Mouse (Mus musculus) embryonic facial prominence, embryonic 10.5 days (tissue): ENCODE results near the gene Me1. TPM values are rescaled to one million over a fixed set of nuclear protein-coding genes. Genes with fewer than 3 reads are reported as not detected.
A peak's percentile ranks its signal among the peaks of the same experiment; 100 is the strongest.

Experiments used
- DNase-seq: peaks from one replicate; pipeline ENCODE4 v3.0.0-alpha.2; 2017; ENCODE audit warnings: low spot score
- H3K27ac ChIP-seq: fragments of 300-500 bp; sonication (generic); replicated peaks from 2 replicates; pipeline ENCODE4 v1.5.1; 2016; ENCODE audit warnings: mild to moderate bottlenecking
- H3K27me3 ChIP-seq: fragments of 300-500 bp; sonication (generic); replicated peaks from 2 replicates; pipeline ENCODE4 v1.6.1; 2016; ENCODE audit warnings: low read depth, mild to moderate bottlenecking; ENCODE audit not compliant: poor library complexity, severe bottlenecking
- H3K36me3 ChIP-seq: fragments of 300-500 bp; sonication (generic); replicated peaks from 2 replicates; pipeline ENCODE4 v1.6.1; 2016; ENCODE audit warnings: mild to moderate bottlenecking, moderate library complexity
- H3K4me1 ChIP-seq: fragments of 300-500 bp; sonication (generic); 2 replicates; pipeline ENCODE4 v1.6.1; 2016
- H3K4me3 ChIP-seq: fragments of 300-500 bp; sonication (generic); 2 replicates; pipeline ENCODE4 v1.5.1; 2016; ENCODE audit warnings: mild to moderate bottlenecking, moderate library complexity
- H3K9me3 ChIP-seq: fragments of 300-500 bp; sonication (generic); 2 replicates; pipeline ENCODE4 v1.6.1; 2016; ENCODE audit warnings: mild to moderate bottlenecking
- WGBS: fragments of 180-500 bp; shearing (Covaris S2); methylation state at CpG from one replicate; pipeline ENCODE4 v1.1.7; 2016; 5-methylcytosine and 5-hydroxymethylcytosine counted together
- polyA plus RNA-seq: library from polyadenylated mRNA; unstranded; fragments of >200 nt; fragmentation: Nextera tagmentation; extraction: Ambion mirVana; gene quantifications from 2 replicates; pipeline ENCODE4 v1.2.1, GENCODE M21; 2016

Gene Me1
- polyA plus RNA-seq, 1 experiment from 2014 or later = 12.0 TPM

GRCm38 (mm10) chr9:86701264-86701663 lies 5.5 kb upstream of the Me1 start:
- peaks cover 4% of the 10 kb centered on the region for H3K4me1 ChIP-seq
- no peaks in the 10 kb centered on the region for H3K9me3 ChIP-seq
- peak; percentile 24 for DNase-seq
- H3K27ac ChIP-seq = no peak overlapping the region
- H3K36me3 ChIP-seq = no peaks in the 10 kb centered on the region
- 28% methylated on average over 5 of the region's 5 CpGs for WGBS
- no peak overlapping the region for H3K4me3 ChIP-seq
- peaks cover 8% of the 10 kb centered on the region; the same call in 1 of the 2 replicates for H3K27me3 ChIP-seq

- Histone ChIP-seq H3K4me3 (peak overlapping the region; percentile 85), H3K27ac (peak overlapping the region; percentile 88), H3K36me3 (no peaks in the 10 kb centered on the region), H3K27me3 (peaks cover 14% of the 10 kb centered on the region; the same call in 1 of the 2 replicates), H3K9me3 (no peaks in the 10 kb centered on the region), H3K4me1 (peaks cover 9% of the 10 kb centered on the region)
- DNase-seq = peak; percentile 64
- WGBS = 1% methylated on average over 56 of the region's 56 CpGs
Measured at GRCm38 (mm10) chr9:86695199-86695817, 445 bp downstream of the Me1 start.

- DNase-seq = no peak
- Histone ChIP-seq H3K9me3 (no peaks in the 10 kb centered on the region), H3K27me3 (peaks cover 14% of the 10 kb centered on the region; the same call in 1 of the 2 replicates), H3K4me1 (peaks cover 9% of the 10 kb centered on the region), H3K4me3 (peak overlapping the region; percentile 85; the same call in 1 of the 2 replicates), H3K36me3 (no peaks in the 10 kb centered on the region), H3K27ac (no peak overlapping the region)
- WGBS = 95% methylated on average over 7 of the region's 7 CpGs
Measured at GRCm38 (mm10) chr9:86694644-86695043, 1.1 kb downstream of the Me1 start.

- Histone ChIP-seq H3K27me3 (peaks cover 14% of the 10 kb centered on the region; the same call in 1 of the 2 replicates), H3K4me1 (peaks cover 9% of the 10 kb centered on the region), H3K9me3 (no peaks in the 10 kb centered on the region), H3K4me3 (no peak overlapping the region), H3K36me3 (no peaks in the 10 kb centered on the region), H3K27ac (no peak overlapping the region)
- DNase-seq = no peak
- 89% methylated on average over 6 of the region's 6 CpGs for WGBS
Measured at GRCm38 (mm10) chr9:86693935-86694334, 1.8 kb downstream of the Me1 start.

GRCm38 (mm10) chr9:86692676-86693075 lies 3.1 kb downstream of the Me1 start:
- Histone ChIP-seq H3K4me3 (no peak overlapping the region), H3K36me3 (no peaks in the 10 kb centered on the region), H3K4me1 (peaks cover 9% of the 10 kb centered on the region), H3K27me3 (peaks cover 14% of the 10 kb centered on the region; the same call in 1 of the 2 replicates), H3K9me3 (no peaks in the 10 kb centered on the region), H3K27ac (no peak overlapping the region)
- no peak for DNase-seq
- 82% methylated on average over 3 of the region's 3 CpGs for WGBS

GRCm38 (mm10) chr9:86692251-86692650 lies 3.5 kb downstream of the Me1 start:
- no peaks in the 10 kb centered on the region for H3K9me3 ChIP-seq
- 89% methylated on average over 5 of the region's 5 CpGs for whole genome bisulfite sequencing
- no peaks in the 10 kb centered on the region for H3K36me3 ChIP-seq
- H3K27me3 ChIP-seq = peaks cover 14% of the 10 kb centered on the region; the same call in 1 of the 2 replicates
- no peak overlapping the region for H3K27ac ChIP-seq
- DNase-seq = no peak
- H3K4me1 ChIP-seq = peaks cover 9% of the 10 kb centered on the region
- H3K4me3 ChIP-seq = no peak overlapping the region

- Histone ChIP-seq H3K4me3 (no peak overlapping the region), H3K27me3 (peaks cover 4% of the 10 kb centered on the region; the same call in 1 of the 2 replicates), H3K4me1 (peaks cover 8% of the 10 kb centered on the region), H3K36me3 (no peaks in the 10 kb centered on the region), H3K27ac (no peak overlapping the region), H3K9me3 (no peaks in the 10 kb centered on the region)
- no peak for DNase-seq
- 92% methylated on average over 3 of the region's 3 CpGs for WGBS
Measured at GRCm38 (mm10) chr9:86691101-86691500, 4.7 kb downstream of the Me1 start.

- H3K9me3 ChIP-seq = no peaks in the 10 kb centered on the region
- no peaks in the 10 kb centered on the region for H3K36me3 ChIP-seq
- peaks cover 22% of the 10 kb centered on the region for H3K4me1 ChIP-seq
- DNase-seq = peak; percentile 35
- peak overlapping the region; percentile 57; the same call in 1 of the 2 replicates for H3K27ac ChIP-seq
- WGBS = 44% methylated on average over 8 of the region's 8 CpGs
- H3K4me3 ChIP-seq = no peak overlapping the region
- H3K27me3 ChIP-seq = no peaks in the 10 kb centered on the region
Measured at GRCm38 (mm10) chr9:86683713-86684209, 12.0 kb downstream of the Me1 start.

- H3K4me1 ChIP-seq = peaks cover 22% of the 10 kb centered on the region
- H3K4me3 ChIP-seq = no peak overlapping the region
- H3K27ac ChIP-seq = no peak overlapping the region
- WGBS = 73% methylated on average over 6 of the region's 6 CpGs
- H3K27me3 ChIP-seq = no peaks in the 10 kb centered on the region
- H3K36me3 ChIP-seq = no peaks in the 10 kb centered on the region
- no peak for DNase-seq
- H3K9me3 ChIP-seq = no peaks in the 10 kb centered on the region
Measured at GRCm38 (mm10) chr9:86682844-86683243, 12.9 kb downstream of the Me1 start.

GRCm38 (mm10) chr9:86682278-86682677 lies 13.5 kb downstream of the Me1 start:
- H3K36me3 ChIP-seq = no peaks in the 10 kb centered on the region
- H3K4me3 ChIP-seq = no peak overlapping the region
- no peak overlapping the region for H3K27ac ChIP-seq
- H3K9me3 ChIP-seq = no peaks in the 10 kb centered on the region
- DNase-seq = no peak
- H3K4me1 ChIP-seq = peaks cover 22% of the 10 kb centered on the region
- H3K27me3 ChIP-seq = no peaks in the 10 kb centered on the region
- 92% methylated on average over 4 of the region's 4 CpGs for WGBS

GRCm38 (mm10) chr9:86680431-86680830 lies 15.3 kb downstream of the Me1 start:
- H3K27ac ChIP-seq = no peak overlapping the region
- H3K4me3 ChIP-seq = no peak overlapping the region
- H3K27me3 ChIP-seq = no peaks in the 10 kb centered on the region
- H3K36me3 ChIP-seq = no peaks in the 10 kb centered on the region
- no peak for DNase-seq
- H3K9me3 ChIP-seq = no peaks in the 10 kb centered on the region
- H3K4me1 ChIP-seq = peaks cover 22% of the 10 kb centered on the region
- WGBS = 93% methylated on average over 6 of the region's 6 CpGs

- Histone ChIP-seq H3K4me3 (no peak overlapping the region), H3K36me3 (no peaks in the 10 kb centered on the region), H3K27ac (no peak overlapping the region), H3K9me3 (no peaks in the 10 kb centered on the region), H3K27me3 (no peaks in the 10 kb centered on the region), H3K4me1 (peaks cover 18% of the 10 kb centered on the region)
- 89% methylated on average over 11 of the region's 11 CpGs for WGBS
- no peak for DNase-seq
Measured at GRCm38 (mm10) chr9:86679843-86680417, 15.8 kb downstream of the Me1 start.

- Histone ChIP-seq H3K27ac (no peak overlapping the region), H3K27me3 (no peaks in the 10 kb centered on the region), H3K9me3 (no peaks in the 10 kb centered on the region), H3K36me3 (no peaks in the 10 kb centered on the region), H3K4me3 (no peak overlapping the region), H3K4me1 (peaks cover 12% of the 10 kb centered on the region)
- DNase-seq = no peak
- 93% methylated on average over 3 of the region's 3 CpGs for WGBS
Measured at GRCm38 (mm10) chr9:86676246-86676645, 19.5 kb downstream of the Me1 start.
